Mouse (Mus musculus): ENCODE results near the gene Rasd1.

DNA sequence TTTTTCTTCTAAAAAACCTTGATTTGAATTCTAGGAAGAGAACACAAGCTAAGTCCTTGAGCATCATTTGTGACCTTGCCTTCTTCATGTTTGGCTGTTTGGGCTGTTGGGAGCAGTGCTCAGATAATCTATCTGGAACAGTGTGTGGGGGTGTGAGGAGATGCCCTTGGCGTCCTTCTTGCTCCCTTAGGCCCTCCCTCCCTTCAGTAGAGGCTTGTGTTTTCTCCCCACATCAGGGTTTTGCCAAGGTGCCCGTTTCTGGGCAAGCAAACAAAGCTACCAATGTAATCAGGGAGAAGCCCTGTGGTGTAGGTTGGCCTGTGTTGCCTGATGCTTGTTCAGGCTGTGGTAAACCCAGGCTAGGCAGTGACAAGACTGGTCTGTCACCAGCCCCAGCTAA lies 27.1 kb downstream of the Rasd1 start:
- TF ChIP-seq CTCF (IDR thresholded peaks at IDR 0.05) (no peak), POLR2A (IDR thresholded peaks at IDR 0.05; ENCODE audit: insufficient read depth, low read depth, low read length) (no peak)

All from heart, adult 2 months (tissue).